Mouse (Mus musculus) lung, embryonic 16.5 days (tissue): ENCODE results near the gene Pcdh15. TPM values are rescaled to one million over a fixed set of nuclear protein-coding genes. Genes with fewer than 3 reads are reported as not detected.

Experiments used
- ATAC-seq: fragments of 200-750 bp; cut with Nextera tagmentation; 2 replicates; pipeline ENCODE4 v1.8.0; 2017; ENCODE audit warnings: low read depth, mild to moderate bottlenecking, moderate library complexity
- H3K27ac ChIP-seq: fragments of 300-500 bp; sonication (generic); 2 replicates; pipeline ENCODE4 v1.5.1; 2014; ENCODE audit warnings: mild to moderate bottlenecking, control low read depth, low read length
- H3K27me3 ChIP-seq: fragments of 300-500 bp; sonication (generic); 2 replicates; pipeline ENCODE4 v1.6.1; 2014; ENCODE audit warnings: low read depth, low read length, mixed read lengths; ENCODE audit not compliant: control insufficient read depth, insufficient read depth
- H3K36me3 ChIP-seq: fragments of 300-500 bp; sonication (generic); 2 replicates; pipeline ENCODE4 v1.6.1; 2014; ENCODE audit warnings: low read length; ENCODE audit not compliant: control insufficient read depth, insufficient read depth
- H3K4me1 ChIP-seq: fragments of 300-500 bp; sonication (generic); replicated peaks from 2 replicates; pipeline ENCODE4 v1.6.1; 2014; ENCODE audit warnings: low read length, mixed read lengths; ENCODE audit not compliant: control insufficient read depth, insufficient read depth
- H3K4me2 ChIP-seq: fragments of 300-500 bp; sonication (generic); 2 replicates; pipeline ENCODE4 v1.6.1; 2014; ENCODE audit warnings: low read depth, low read length, control low read depth
- H3K4me3 ChIP-seq: fragments of 300-500 bp; sonication (generic); 2 replicates; pipeline ENCODE4 v1.5.1; 2014; ENCODE audit warnings: mild to moderate bottlenecking, low read length, control low read depth
- H3K9ac ChIP-seq: fragments of 300-500 bp; sonication (generic); 2 replicates; pipeline ENCODE4 v1.6.1; 2014; ENCODE audit warnings: low read length, control low read depth
- H3K9me3 ChIP-seq: fragments of 300-500 bp; sonication (generic); 2 replicates; pipeline ENCODE4 v1.6.1; 2016; ENCODE audit warnings: low read length; ENCODE audit not compliant: control insufficient read depth
- WGBS: fragments of 180-500 bp; shearing (Covaris S2); extraction: QIAGEN DNeasy Blood & Tissue Kit; methylation state at CpG from one replicate; pipeline ENCODE4 v1.1.7; 2014; 5-methylcytosine and 5-hydroxymethylcytosine counted together
- polyA plus RNA-seq: library from polyadenylated mRNA; unstranded; fragments of >200 nt; fragmentation: Nextera tagmentation; extraction: Ambion mirVana; gene quantifications from 2 replicates; pipeline ENCODE4 v1.2.1, GENCODE M21; 2015

Pcdh15 gene
- polyA plus RNA-seq, 1 experiment from 2014 or later, result 0.08 TPM

GRCm38 (mm10) chr10:74307035-74307434 is 1207.9 kb downstream of the Pcdh15 start:
- ATAC-seq, result no peak
- no peak overlapping the region for H3K9ac ChIP-seq
- no peak overlapping the region for H3K27ac ChIP-seq
- no peak overlapping the region for H3K4me3 ChIP-seq
- H3K27me3 ChIP-seq, result no peaks in the 10 kb centered on the region
- no peaks in the 10 kb centered on the region for H3K4me1 ChIP-seq
- no peaks in the 10 kb centered on the region for H3K9me3 ChIP-seq
- 67% methylated on average over 3 of the region's 3 CpGs for WGBS
- no peak overlapping the region for H3K4me2 ChIP-seq
- no peaks in the 10 kb centered on the region for H3K36me3 ChIP-seq

DNA sequence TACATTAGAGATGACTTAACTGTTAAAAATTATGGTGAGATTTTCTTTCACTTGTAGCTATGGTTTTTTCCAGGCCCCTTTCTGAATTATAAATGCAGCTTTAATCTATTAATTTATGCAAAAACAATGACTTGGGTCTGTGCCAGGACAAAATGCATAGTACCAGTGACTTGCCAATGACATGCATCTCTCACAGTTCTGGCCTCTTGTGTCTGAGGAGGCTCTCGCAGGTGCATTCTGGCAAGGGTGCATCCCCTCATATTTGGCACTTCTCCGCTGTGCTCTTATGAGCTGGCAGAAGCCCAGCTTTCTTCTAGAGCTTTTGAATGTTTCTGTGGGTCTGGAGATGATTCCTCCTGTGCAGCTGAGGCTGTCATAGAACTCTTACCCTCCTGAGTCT is 1216.9 kb downstream of the Pcdh15 start:
- Histone ChIP-seq H3K4me1 (no peaks in the 10 kb centered on the region), H3K27me3 (no peaks in the 10 kb centered on the region)

GRCm38 (mm10) chr10:74335412-74335811 is 1236.3 kb downstream of the Pcdh15 start:
- Histone ChIP-seq H3K9ac (no peak overlapping the region), H3K4me1 (no peaks in the 10 kb centered on the region), H3K27me3 (no peaks in the 10 kb centered on the region), H3K4me3 (no peak overlapping the region), H3K36me3 (no peaks in the 10 kb centered on the region), H3K9me3 (no peaks in the 10 kb centered on the region), H3K4me2 (no peak overlapping the region), H3K27ac (no peak overlapping the region)
- 89% methylated on average over 7 of the region's 7 CpGs for WGBS
- no peak for ATAC-seq

More for the DNA sequence above, 1216.9 kb downstream of the Pcdh15 start:
- ATAC-seq, result no peak
- no peak overlapping the region for H3K4me3 ChIP-seq
- H3K9ac ChIP-seq, result no peak overlapping the region
- H3K9me3 ChIP-seq, result no peaks in the 10 kb centered on the region
- 68% methylated on average over 2 of the region's 2 CpGs for WGBS
- no peak overlapping the region for H3K4me2 ChIP-seq
- H3K27ac ChIP-seq, result no peak overlapping the region
- H3K36me3 ChIP-seq, result no peaks in the 10 kb centered on the region

GRCm38 (mm10) chr10:74339247-74340160 is 1240.4 kb downstream of the Pcdh15 start:
- no peak overlapping the region for H3K9ac ChIP-seq
- no peak for ATAC-seq
- no peaks in the 10 kb centered on the region for H3K9me3 ChIP-seq
- H3K4me2 ChIP-seq, result no peak overlapping the region
- H3K4me1 ChIP-seq, result no peaks in the 10 kb centered on the region
- H3K27me3 ChIP-seq, result no peaks in the 10 kb centered on the region
- H3K36me3 ChIP-seq, result no peaks in the 10 kb centered on the region
- WGBS, result 67% methylated on average over 3 of the region's 3 CpGs
- H3K4me3 ChIP-seq, result no peak overlapping the region
- no peak overlapping the region for H3K27ac ChIP-seq

DNA sequence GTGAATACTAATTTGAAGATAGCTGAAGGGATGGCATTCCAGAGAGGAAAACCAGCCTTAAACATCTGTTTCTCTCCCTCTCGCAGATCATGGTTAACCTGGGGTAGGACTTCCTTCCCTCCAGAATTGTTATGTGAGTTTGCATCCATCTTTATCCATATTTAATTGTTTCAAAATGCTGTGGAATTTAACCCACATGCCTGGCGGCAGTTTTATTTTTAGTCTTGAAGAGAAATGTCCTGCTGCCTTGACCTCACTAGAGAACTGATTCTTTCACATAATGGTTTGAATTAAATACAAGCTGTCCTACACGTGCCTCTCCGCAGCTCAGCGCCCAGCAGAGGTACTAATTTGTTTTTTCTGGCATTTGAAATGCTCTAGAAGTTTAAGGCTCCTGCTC is 1260.4 kb downstream of the Pcdh15 start:
- ATAC-seq, result no peak
- Histone ChIP-seq H3K4me3 (no peak overlapping the region), H3K27ac (no peak overlapping the region), H3K36me3 (no peaks in the 10 kb centered on the region), H3K4me2 (no peak overlapping the region), H3K27me3 (no peaks in the 10 kb centered on the region), H3K4me1 (no peaks in the 10 kb centered on the region), H3K9ac (no peak overlapping the region), H3K9me3 (no peaks in the 10 kb centered on the region)
- 63% methylated on average over 5 of the region's 5 CpGs for WGBS

DNA sequence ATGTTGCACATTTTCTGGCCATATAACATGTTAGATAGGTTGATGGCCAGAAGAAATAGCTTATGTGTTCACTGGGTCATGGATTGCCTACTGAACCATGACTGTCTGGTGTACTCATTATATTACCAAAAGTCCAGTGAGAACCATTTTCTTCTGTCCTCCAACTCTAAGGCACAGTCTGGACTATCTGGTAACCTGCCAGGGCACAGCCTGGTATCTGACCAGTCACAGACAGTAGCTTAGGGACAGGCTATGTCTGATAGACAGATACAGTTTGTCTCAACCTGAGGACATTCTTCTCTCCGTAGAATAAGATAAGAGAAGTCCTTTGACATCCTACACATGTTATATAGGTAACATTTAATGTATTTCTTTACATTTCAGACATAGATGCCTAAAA is 1279.6 kb downstream of the Pcdh15 start:
- no peaks in the 10 kb centered on the region for H3K9me3 ChIP-seq
- no peak overlapping the region for H3K4me3 ChIP-seq
- no peaks in the 10 kb centered on the region for H3K4me1 ChIP-seq
- H3K36me3 ChIP-seq, result no peaks in the 10 kb centered on the region
- no peak overlapping the region for H3K27ac ChIP-seq
- no peak overlapping the region for H3K9ac ChIP-seq
- no peak overlapping the region for H3K4me2 ChIP-seq
- no peak for ATAC-seq
- no peaks in the 10 kb centered on the region for H3K27me3 ChIP-seq
- WGBS, result 62% methylated on average over 1 of the region's 1 CpGs

DNA sequence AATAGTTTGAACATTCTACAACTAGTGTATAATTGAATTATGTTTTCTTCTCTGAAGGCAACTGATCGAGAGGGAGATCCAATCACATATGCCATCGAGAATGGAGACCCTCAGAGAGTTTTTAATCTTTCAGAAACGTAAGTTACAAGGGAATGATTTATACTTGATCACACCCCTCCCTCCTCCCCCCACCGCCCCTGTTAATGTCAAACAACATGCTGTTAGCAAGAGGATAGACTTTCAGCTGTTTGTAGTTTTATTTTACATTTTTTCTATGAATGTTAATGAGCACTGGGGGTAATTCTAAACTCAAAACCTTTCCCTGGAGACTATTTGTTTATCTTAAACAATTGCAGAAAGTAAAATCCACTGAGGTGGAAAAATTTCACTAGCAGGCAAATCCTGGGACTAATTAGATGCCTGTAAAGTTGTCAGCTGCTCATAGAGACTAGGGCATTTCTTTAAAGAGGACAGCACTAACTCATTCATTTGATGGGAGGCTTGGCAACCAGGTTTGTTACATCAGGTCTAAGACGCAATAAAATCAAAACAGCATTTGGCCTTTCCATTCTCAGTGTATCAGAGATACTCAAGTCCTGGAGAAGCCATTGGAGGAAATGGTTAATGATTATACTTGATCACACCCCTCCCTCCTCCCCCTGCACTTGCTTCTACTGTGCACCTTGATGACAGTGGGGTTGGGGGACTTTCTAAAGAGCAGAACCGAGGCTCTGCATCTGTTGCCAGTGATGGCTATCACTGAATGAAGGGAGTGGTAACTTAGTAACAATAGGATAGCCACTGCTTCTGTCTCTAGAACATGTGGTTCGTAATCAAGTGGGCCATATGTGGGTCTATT is 1280.4 kb downstream of the Pcdh15 start:
- Histone ChIP-seq H3K27me3 (no peaks in the 10 kb centered on the region), H3K9me3 (no peaks in the 10 kb centered on the region), H3K27ac (no peak overlapping the region), H3K4me1 (no peaks in the 10 kb centered on the region), H3K4me3 (no peak overlapping the region), H3K4me2 (no peak overlapping the region), H3K9ac (no peak overlapping the region), H3K36me3 (no peaks in the 10 kb centered on the region)
- ATAC-seq, result no peak
- WGBS, result 54% methylated on average over 7 of the region's 7 CpGs

DNA sequence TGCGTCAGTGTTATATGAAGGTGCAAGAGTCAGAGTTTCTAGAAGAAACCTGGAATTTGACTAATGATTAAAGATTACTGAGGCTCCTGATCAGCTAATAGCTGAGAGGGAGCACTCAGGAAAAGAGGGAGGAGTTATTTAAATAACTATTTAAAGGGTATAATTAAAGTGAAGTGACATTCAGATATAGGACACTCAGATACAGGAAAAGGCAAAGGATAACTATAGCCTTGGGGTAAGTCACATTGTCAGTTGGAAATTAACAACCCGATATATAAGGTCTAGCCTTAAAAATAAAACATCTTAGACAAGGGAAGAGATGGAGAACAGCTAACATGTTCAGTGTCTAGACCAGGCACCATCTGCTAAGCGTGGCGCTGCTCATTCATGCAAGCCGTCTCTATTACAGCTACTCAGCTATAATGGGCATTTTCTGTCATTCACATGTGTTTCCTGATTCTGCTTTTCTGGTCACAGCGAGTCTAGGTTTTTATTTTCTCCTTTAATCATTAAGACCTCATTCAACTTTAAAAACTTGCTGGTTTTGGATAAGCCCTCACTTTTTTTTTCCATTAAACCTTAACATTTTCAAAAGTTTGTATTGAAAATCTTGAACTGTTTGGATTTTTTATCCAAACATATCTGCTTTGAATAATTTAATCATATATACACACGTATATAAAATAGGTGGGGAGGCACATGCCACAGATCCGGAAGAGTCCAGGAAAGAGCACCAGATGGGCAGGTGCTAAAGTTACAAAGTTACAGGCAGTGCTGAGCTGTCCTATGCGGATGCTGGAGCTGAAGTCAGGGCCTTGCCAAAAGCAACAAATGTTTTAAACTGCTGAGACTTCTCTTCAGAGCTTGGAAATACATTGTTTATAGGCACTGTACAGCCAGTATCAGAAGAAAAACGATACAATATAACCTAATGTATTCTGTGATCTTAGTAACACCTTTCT is 1288.7 kb downstream of the Pcdh15 start:
- Histone ChIP-seq H3K4me3 (no peak overlapping the region), H3K4me1 (no peaks in the 10 kb centered on the region), H3K27me3 (no peaks in the 10 kb centered on the region), H3K9me3 (no peaks in the 10 kb centered on the region), H3K9ac (no peak overlapping the region), H3K4me2 (no peak overlapping the region), H3K27ac (no peak overlapping the region), H3K36me3 (no peaks in the 10 kb centered on the region)
- no peak for ATAC-seq
- 73% methylated on average over 10 of the region's 10 CpGs for WGBS
